Comparison of ENCODE assay signal across 8 mouse cellular contexts in the genomic region with DNA sequence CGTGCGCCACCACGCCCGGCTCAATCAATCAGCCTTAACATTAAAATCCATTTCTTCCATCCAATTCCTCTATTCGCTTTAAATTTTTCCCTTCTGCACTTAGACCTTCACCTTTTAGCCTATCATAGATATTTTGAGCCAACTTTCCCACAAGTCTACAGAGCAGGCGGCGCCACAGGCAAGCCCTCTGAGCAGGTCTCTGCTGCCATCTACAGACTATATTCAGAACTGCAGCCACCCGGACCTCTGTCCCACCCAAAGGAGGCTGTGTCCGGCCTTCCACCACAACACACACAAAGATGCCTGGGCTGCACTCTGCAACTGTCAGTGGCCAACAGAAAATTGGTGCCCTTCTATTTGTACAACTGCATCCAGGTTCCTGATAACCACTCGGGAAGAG. TPM values are rescaled to one million over a fixed set of nuclear protein-coding genes. Genes with fewer than 3 reads are reported as not detected.
DNase-seq lines count a peak whose midpoint lies in the region; ATAC-seq and TF ChIP-seq lines count a peak whose summit lies in the region.

No protein-coding gene starts in this region.

- TF ChIP-seq POLR2A in limb, embryonic 14.5 days (IDR thresholded peaks at IDR 0.05; ENCODE audit: borderline replicate concordance, extremely low read depth, insufficient read depth, insufficient read length), result no peak

- peak; percentile 75 for DNase-seq in kidney, adult 11 months
- peak; percentile 87 for DNase-seq in cerebellum, adult 9-10 months
- DNase-seq in frontal cortex, postnatal 25 days (ENCODE audit: low spot score in 2 of 2), result peak; percentile 64 to 77
- DNase-seq in kidney, adult 8-10 months, result peak; percentile 76 to 88
- DNase-seq in limb, embryonic 14.5 days (ENCODE audit: low spot score), result peak; percentile 82

- H3K9me3 ChIP-seq in kidney, embryonic 16.5 days (ENCODE audit: low read length), result no peaks in the 10 kb centered on the region
- H3K9me3 ChIP-seq in limb, embryonic 14.5 days (ENCODE audit: control insufficient read depth, low read length), result no peaks in the 10 kb centered on the region
- H3K9me3 ChIP-seq in stomach, embryonic 14.5 days (ENCODE audit: control insufficient read depth, low read depth, low read length), result no peaks in the 10 kb centered on the region

- H3K4me2 ChIP-seq in kidney, embryonic 16.5 days (replicated peaks; ENCODE audit: low read depth, low read length), result no peak overlapping the region
- H3K4me2 ChIP-seq in limb, embryonic 14.5 days (replicated peaks; ENCODE audit: low read depth, low read length, severe bottlenecking), result no peak overlapping the region
- no peak overlapping the region for H3K4me2 ChIP-seq in stomach, embryonic 14.5 days (replicated peaks; ENCODE audit: low read depth, low read length)

- H3K27ac ChIP-seq in kidney, embryonic 16.5 days (ENCODE audit: low read length), result no peak overlapping the region
- no peak overlapping the region for H3K27ac ChIP-seq in limb, embryonic 14.5 days (replicated peaks; ENCODE audit: low read depth, low read length)
- no peak overlapping the region for H3K27ac ChIP-seq in stomach, embryonic 14.5 days (ENCODE audit: low read length)

- WGBS in kidney, embryonic 16.5 days, result 30% methylated on average over 10 of the region's 10 CpGs
- 34% methylated on average over 10 of the region's 10 CpGs for WGBS in limb, embryonic 14.5 days
- 26% methylated on average over 10 of the region's 10 CpGs for WGBS in stomach, embryonic 14.5 days

- no peaks in the 10 kb centered on the region for H3K27me3 ChIP-seq in kidney, embryonic 16.5 days (ENCODE audit: insufficient read depth, low read length)
- no peaks in the 10 kb centered on the region for H3K27me3 ChIP-seq in limb, embryonic 14.5 days (ENCODE audit: control insufficient read depth, insufficient read depth, low read length)
- H3K27me3 ChIP-seq in stomach, embryonic 14.5 days (ENCODE audit: control insufficient read depth, insufficient read depth, low read length), result no peaks in the 10 kb centered on the region

- no peak overlapping the region for H3K9ac ChIP-seq in kidney, embryonic 16.5 days (replicated peaks; ENCODE audit: low read length)
- H3K9ac ChIP-seq in limb, embryonic 14.5 days (ENCODE audit: low read depth, low read length, severe bottlenecking), result no peak overlapping the region
- H3K9ac ChIP-seq in stomach, embryonic 14.5 days (replicated peaks; ENCODE audit: low read depth, low read length), result no peak overlapping the region

- H3K4me1 ChIP-seq in kidney, embryonic 16.5 days (ENCODE audit: insufficient read depth, low read length), result peaks cover 17% of the 10 kb centered on the region
- peaks cover 12% of the 10 kb centered on the region; the same call in 1 of the 2 replicates for H3K4me1 ChIP-seq in limb, embryonic 14.5 days (ENCODE audit: control insufficient read depth, insufficient read depth, low read length)
- H3K4me1 ChIP-seq in stomach, embryonic 14.5 days (ENCODE audit: control insufficient read depth, insufficient read depth, low read length), result 0 out of 2 replicates have a peak, but pooled peaks cover 2% of the 10 kb centered on the region

- H3K36me3 ChIP-seq in kidney, embryonic 16.5 days (ENCODE audit: insufficient read depth, low read length), result no peaks in the 10 kb centered on the region
- H3K36me3 ChIP-seq in limb, embryonic 14.5 days (ENCODE audit: control insufficient read depth, insufficient read depth, low read length), result no peaks in the 10 kb centered on the region
- no peaks in the 10 kb centered on the region for H3K36me3 ChIP-seq in stomach, embryonic 14.5 days (ENCODE audit: control insufficient read depth, insufficient read depth, low read length)

- no peak overlapping the region for H3K4me3 ChIP-seq in kidney, embryonic 16.5 days (ENCODE audit: low read length)
- H3K4me3 ChIP-seq in limb, embryonic 14.5 days (replicated peaks; ENCODE audit: low read length), result no peak overlapping the region
- H3K4me3 ChIP-seq in stomach, embryonic 14.5 days (ENCODE audit: low read depth, low read length), result no peak overlapping the region

- ATAC-seq in kidney, embryonic 16.5 days (ENCODE audit: low FRiP score, low TSS enrichment), result no peak; the same call in 1 of the 2 replicates
- peak; percentile 52; the same call in 1 of the 2 replicates for ATAC-seq in limb, embryonic 14.5 days (ENCODE audit: low FRiP score, low read depth)
- ATAC-seq in monocyte, adult 5-6 weeks (replicated peaks; ENCODE audit: insufficient number of reproducible peaks, low FRiP score, low TSS enrichment, poor library complexity, severe bottlenecking), result peak; percentile 25; the same call in 1 of the 2 replicates
- ATAC-seq in stomach, embryonic 14.5 days (ENCODE audit: insufficient number of reproducible peaks, insufficient read depth, low FRiP score, low read depth), result peak; percentile 16; the same call in 1 of the 2 replicates

RNA-seq across cellular contexts. Expression of gene Mapkapk3, which starts 1.2 kb away (rescaled TPM):
- 9.4 and 11.3 TPM in 2 replicates for polyA plus RNA-seq in kidney, embryonic 16.5 days (2015; fragmentation: Nextera tagmentation; extraction: Ambion mirVana)
- 8.3 and 9.7 TPM in 2 replicates for polyA plus RNA-seq in limb, embryonic 14.5 days (2012; rRNA removed)
- 12.7 and 15.2 TPM in 2 replicates for polyA plus RNA-seq in limb, embryonic 14.5 days (2014; fragmentation: Nextera tagmentation; extraction: Ambion mirVana)
- total RNA-seq in monocyte, adult 5-6 weeks (2017), result 69.0 to 81.2 TPM (median 74.8 TPM) in 3 replicates
- polyA plus RNA-seq in stomach, embryonic 14.5 days (2014; fragmentation: Nextera tagmentation; extraction: Ambion mirVana), result 24.8 and 27.8 TPM in 2 replicates

RNA-seq across cellular contexts. Expression of gene Cish, which starts 4.9 kb away (rescaled TPM):
- polyA plus RNA-seq in kidney, embryonic 16.5 days (2015; fragmentation: Nextera tagmentation; extraction: Ambion mirVana), result 19.5 and 19.9 TPM in 2 replicates
- polyA plus RNA-seq in limb, embryonic 14.5 days (2012; rRNA removed), result 8.4 and 12.1 TPM in 2 replicates
- 5.1 and 5.6 TPM in 2 replicates for polyA plus RNA-seq in limb, embryonic 14.5 days (2014; fragmentation: Nextera tagmentation; extraction: Ambion mirVana)
- total RNA-seq in monocyte, adult 5-6 weeks (2017), result 2.0 to 4.4 TPM (median 3.0 TPM) in 3 replicates
- 8.0 and 9.5 TPM in 2 replicates for polyA plus RNA-seq in stomach, embryonic 14.5 days (2014; fragmentation: Nextera tagmentation; extraction: Ambion mirVana)

RNA-seq across cellular contexts. Expression of gene Hemk1, which starts 47.3 kb away (rescaled TPM):
- polyA plus RNA-seq in kidney, embryonic 16.5 days (2015; fragmentation: Nextera tagmentation; extraction: Ambion mirVana), result 12.6 and 13.2 TPM in 2 replicates
- polyA plus RNA-seq in limb, embryonic 14.5 days (2012; rRNA removed), result 24.9 and 32.9 TPM in 2 replicates
- polyA plus RNA-seq in limb, embryonic 14.5 days (2014; fragmentation: Nextera tagmentation; extraction: Ambion mirVana), result 12.2 and 12.8 TPM in 2 replicates
- total RNA-seq in monocyte, adult 5-6 weeks (2017), result 4.7 to 6.5 TPM (median 5.1 TPM) in 3 replicates
- 12.4 and 12.9 TPM in 2 replicates for polyA plus RNA-seq in stomach, embryonic 14.5 days (2014; fragmentation: Nextera tagmentation; extraction: Ambion mirVana)

RNA-seq across cellular contexts. Expression of gene 6430571L13Rik, which starts 49.5 kb away (rescaled TPM):
- polyA plus RNA-seq in kidney, embryonic 16.5 days (2015; fragmentation: Nextera tagmentation; extraction: Ambion mirVana), result 0.82 and 1.2 TPM in 2 replicates
- polyA plus RNA-seq in limb, embryonic 14.5 days (2012; rRNA removed), result 1.0 and 1.1 TPM in 2 replicates
- polyA plus RNA-seq in limb, embryonic 14.5 days (2014; fragmentation: Nextera tagmentation; extraction: Ambion mirVana), result 0.39 and 0.56 TPM in 2 replicates
- not detected in 3 replicates for total RNA-seq in monocyte, adult 5-6 weeks (2017)
- 0.13 and 0.19 TPM in 2 replicates for polyA plus RNA-seq in stomach, embryonic 14.5 days (2014; fragmentation: Nextera tagmentation; extraction: Ambion mirVana)

RNA-seq across cellular contexts. Expression of gene Dock3, which starts 59.2 kb away (rescaled TPM):
- 0.17 and 0.69 TPM in 2 replicates for polyA plus RNA-seq in kidney, embryonic 16.5 days (2015; fragmentation: Nextera tagmentation; extraction: Ambion mirVana)
- 1.0 and 1.3 TPM in 2 replicates for polyA plus RNA-seq in limb, embryonic 14.5 days (2012; rRNA removed)
- 0.55 and 1.2 TPM in 2 replicates for polyA plus RNA-seq in limb, embryonic 14.5 days (2014; fragmentation: Nextera tagmentation; extraction: Ambion mirVana)
- 0.19 TPM in 1 of 3 replicates, not detected in the others for total RNA-seq in monocyte, adult 5-6 weeks (2017)
- polyA plus RNA-seq in stomach, embryonic 14.5 days (2014; fragmentation: Nextera tagmentation; extraction: Ambion mirVana), result 0.88 and 1.6 TPM in 2 replicates
